Mouse (Mus musculus) G1E (cell line): ENCODE data around the gene Trpc3. TPM values are rescaled to one million over a fixed set of nuclear protein-coding genes. Genes with fewer than 3 reads are reported as not detected.

Experiments
- ATAC-seq: 2 replicates; pipeline ENCODE4 v1.8.0; 2016; ENCODE audit warnings: mild to moderate bottlenecking; ENCODE audit not compliant: insufficient number of reproducible peaks, poor library complexity, low FRiP score, severe bottlenecking; ENCODE audit errors: extremely low read depth
- DNase-seq: peaks from one replicate; pipeline ENCODE4 v3.0.0; 2012; ENCODE audit warnings: low spot score
- H3K27me3 ChIP-seq: 2 replicates; pipeline ENCODE4 v1.6.1; 2012; ENCODE audit warnings: mild to moderate bottlenecking, low read length, inconsistent platforms; ENCODE audit not compliant: insufficient read depth
- H3K36me3 ChIP-seq: replicated peaks from 2 replicates; pipeline ENCODE3; 2012; ENCODE audit warnings: mild to moderate bottlenecking, inconsistent platforms
- H3K4me1 ChIP-seq: 2 replicates; pipeline ENCODE4 v1.6.1; 2012; ENCODE audit warnings: low read depth, low read length, inconsistent platforms, mixed read lengths; ENCODE audit not compliant: insufficient read depth
- H3K4me3 ChIP-seq: 2 replicates; pipeline ENCODE4 v1.5.1; 2012; ENCODE audit warnings: low read depth, mild to moderate bottlenecking, inconsistent platforms, low read length, moderate library complexity, mixed read lengths
- H3K9me3 ChIP-seq: replicated peaks from 2 replicates; pipeline ENCODE4 v1.6.1; 2012; ENCODE audit warnings: inconsistent platforms
- CTCF ChIP-seq: IDR thresholded peaks from 2 replicates; pipeline ENCODE4 v1.5.1; 2012; ENCODE audit warnings: low read depth, low read length, inconsistent platforms, mixed read lengths
- GATA1 ChIP-seq: IDR thresholded peaks from 2 replicates; pipeline ENCODE4 v1.6.1; 2012; ENCODE audit warnings: borderline replicate concordance, low read length, inconsistent platforms, mixed read lengths
- GATA2 ChIP-seq: IDR thresholded peaks from 2 replicates; pipeline ENCODE4 v1.6.1; 2012; ENCODE audit warnings: low read depth, low read length, inconsistent platforms, borderline replicate concordance
- POLR2AphosphoS5 ChIP-seq: IDR thresholded peaks from 2 replicates; pipeline ENCODE4 v1.6.1; 2012; ENCODE audit warnings: low read depth, low read length, inconsistent platforms; ENCODE audit not compliant: insufficient replicate concordance
- TAL1 ChIP-seq: conservative IDR thresholded peaks from 2 replicates; pipeline ENCODE4 v1.6.1; 2012; ENCODE audit warnings: low read depth, low read length, inconsistent platforms, mixed read lengths
- polyA plus RNA-seq: library from polyadenylated mRNA; stranded (reverse); fragments of >175 nt; gene quantifications from 2 replicates; pipeline ENCODE4 v1.2.3, GENCODE M21; 2012
- total RNA-seq, 2 experiments: library from RNA; stranded (forward) in 1 of 2; stranded (reverse) in 1 of 2; fragments of 200-1000 nt in 1 of 2; fragments of >200 nt in 1 of 2; fragmentation: Nextera tagmentation in 1 of 2; gene quantifications; 2 replicates each; pipeline ENCODE4 v1.2.3; 2014 to 2017

Gene Trpc3
- total and polyA plus RNA-seq, 3 experiments, result 0.11 TPM; not detected in 2

DNA sequence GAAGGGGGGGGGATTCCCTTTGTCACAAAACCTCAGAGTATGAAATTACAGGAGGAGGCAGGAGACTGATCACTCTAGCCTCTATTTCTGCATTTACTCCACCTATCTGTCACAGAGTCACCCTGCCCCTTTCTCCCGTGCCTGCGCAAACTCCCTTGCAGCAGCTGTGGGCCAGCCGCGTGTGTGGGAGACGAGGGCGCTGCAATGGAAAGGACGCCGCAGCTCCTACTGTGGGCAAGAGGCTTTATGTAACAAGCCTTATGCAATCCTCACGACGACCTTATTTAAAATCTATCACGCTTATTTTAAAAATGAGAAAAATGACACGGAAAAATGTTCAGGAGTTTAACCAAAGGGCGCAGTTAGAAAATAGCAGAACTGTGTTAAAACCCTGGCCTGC, 47.2 kb downstream of the Trpc3 start:
- Histone ChIP-seq H3K4me3 (no peak overlapping the region), H3K9me3 (no peaks in the 10 kb centered on the region), H3K4me1 (no peaks in the 10 kb centered on the region), H3K27me3 (no peaks in the 10 kb centered on the region; the same call in 1 of the 2 replicates), H3K36me3 (no peaks in the 10 kb centered on the region)
- ATAC-seq (no peak), DNase-seq (no peak)
- TF ChIP-seq GATA2 (no peak), POLR2AphosphoS5 (no peak), CTCF (no peak), TAL1 (no peak), GATA1 (no peak)

DNA sequence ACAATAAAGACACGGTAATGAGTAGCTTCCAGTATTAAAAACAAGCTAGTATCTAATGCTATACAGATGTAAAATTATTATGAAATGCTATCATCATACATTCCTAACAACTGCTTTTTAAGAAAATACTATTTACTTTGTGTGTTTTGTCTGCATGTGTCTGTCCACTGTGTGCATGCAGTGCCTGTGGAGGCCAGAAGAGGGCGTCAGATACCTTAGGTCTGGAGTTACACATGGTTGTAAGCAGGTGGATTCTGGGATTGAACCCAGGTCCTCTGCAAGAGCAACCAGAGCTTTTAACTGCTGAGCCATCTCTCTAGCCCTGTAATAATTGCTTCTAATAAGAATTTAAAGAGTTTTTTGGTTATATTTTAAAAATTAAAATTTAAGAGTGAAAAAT, 49.2 kb downstream of the Trpc3 start:
- Histone ChIP-seq H3K36me3 (no peaks in the 10 kb centered on the region), H3K4me3 (no peak overlapping the region), H3K9me3 (no peaks in the 10 kb centered on the region), H3K4me1 (no peaks in the 10 kb centered on the region), H3K27me3 (no peaks in the 10 kb centered on the region; the same call in 1 of the 2 replicates)
- TF ChIP-seq GATA2 (no peak), GATA1 (no peak)
- ATAC-seq (no peak), DNase-seq (no peak)

DNA sequence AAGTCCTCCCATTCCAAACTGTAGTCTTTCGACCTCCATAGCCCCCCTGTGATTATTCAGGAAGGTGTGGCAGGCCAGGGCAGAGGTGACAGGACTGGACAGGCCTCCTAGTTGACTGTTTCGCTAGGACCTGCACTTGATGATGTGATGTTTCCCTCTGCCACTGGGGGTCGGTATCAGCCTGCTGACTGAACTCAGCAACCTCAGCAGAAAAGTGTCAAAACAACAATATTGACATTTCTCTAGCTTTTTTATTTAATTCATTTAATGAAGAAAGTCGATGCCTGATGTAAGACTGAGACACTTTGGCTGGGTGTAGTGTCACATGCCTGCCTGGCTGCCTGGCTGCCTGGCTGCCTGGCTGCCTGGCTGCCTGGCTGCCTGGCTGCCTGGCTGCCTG, 54.5 kb downstream of the Trpc3 start:
- H3K27me3 ChIP-seq, result no peaks in the 10 kb centered on the region
- no peaks in the 10 kb centered on the region for H3K9me3 ChIP-seq
- DNase-seq (no peak), ATAC-seq (no peak)
- no peaks in the 10 kb centered on the region for H3K36me3 ChIP-seq
- no peak overlapping the region for H3K4me3 ChIP-seq
- no peak for TF ChIP-seq TAL1
- no peak for TF ChIP-seq GATA2
- TF ChIP-seq POLR2AphosphoS5, result no peak
- no peak for TF ChIP-seq GATA1
- TF ChIP-seq CTCF, result no peak
- no peaks in the 10 kb centered on the region for H3K4me1 ChIP-seq

DNA sequence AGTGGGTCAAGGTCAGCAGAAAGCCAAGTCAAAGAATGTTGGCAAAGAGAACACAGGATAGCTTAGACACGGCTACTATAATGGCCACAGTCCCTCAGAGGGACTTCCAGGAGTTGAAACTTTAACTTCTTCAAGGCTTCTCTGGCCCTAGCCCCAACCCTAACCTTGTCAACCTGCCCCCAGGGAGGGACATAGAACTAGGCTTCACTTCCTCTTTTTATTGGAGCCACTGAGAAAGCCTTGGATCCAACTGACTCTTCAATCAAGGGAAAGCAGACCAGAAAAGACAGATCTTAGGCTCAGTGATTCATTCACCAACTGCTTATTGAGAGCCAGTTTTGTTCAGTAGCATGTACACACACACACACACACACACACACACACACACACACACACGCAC, 63.2 kb downstream of the Trpc3 start:
- no peaks in the 10 kb centered on the region for H3K36me3 ChIP-seq
- no peak for ATAC-seq
- H3K4me1 ChIP-seq, result no peaks in the 10 kb centered on the region
- H3K4me3 ChIP-seq, result no peak overlapping the region
- no peak for TF ChIP-seq CTCF
- no peak for TF ChIP-seq POLR2AphosphoS5
- no peak for TF ChIP-seq TAL1
- TF ChIP-seq GATA2, result no peak
- no peak for TF ChIP-seq GATA1
- H3K9me3 ChIP-seq, result no peaks in the 10 kb centered on the region
- no peak for DNase-seq
- H3K27me3 ChIP-seq, result peaks cover 11% of the 10 kb centered on the region

- Histone ChIP-seq H3K4me3 (no peak overlapping the region), H3K9me3 (no peaks in the 10 kb centered on the region), H3K27me3 (no peaks in the 10 kb centered on the region; the same call in 1 of the 2 replicates), H3K4me1 (peaks cover 14% of the 10 kb centered on the region; the same call in 1 of the 2 replicates), H3K36me3 (no peaks in the 10 kb centered on the region)
- ATAC-seq (no peak), DNase-seq (no peak)
- no peak for TF ChIP-seq GATA1
- TF ChIP-seq GATA2, result no peak
- no peak for TF ChIP-seq POLR2AphosphoS5
- no peak for TF ChIP-seq CTCF
- TF ChIP-seq TAL1, result no peak
These were observed 71.8 kb downstream of the Trpc3 start for GRCm38 (mm10) chr3:36618181-36618580.

DNA sequence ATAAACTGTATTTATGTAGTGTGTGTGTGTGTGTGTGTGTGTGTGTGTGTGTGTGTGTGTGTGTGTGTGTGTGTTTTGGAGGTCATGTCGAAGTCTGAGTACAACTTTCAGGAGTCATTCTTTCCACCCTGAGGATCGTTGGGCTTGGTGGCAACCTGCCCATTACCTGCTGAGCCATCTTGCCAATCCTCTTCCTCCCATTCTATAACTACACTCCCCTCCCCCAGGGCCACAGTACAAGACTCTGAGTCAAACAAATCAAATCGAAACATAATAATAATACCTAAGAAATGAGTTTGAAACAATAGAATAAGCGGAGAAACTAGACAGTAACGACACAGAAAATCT, 76.1 kb downstream of the Trpc3 start:
- Histone ChIP-seq H3K27me3 (no peaks in the 10 kb centered on the region; the same call in 1 of the 2 replicates), H3K36me3 (peaks cover 3% of the 10 kb centered on the region), H3K4me1 (peaks cover 21% of the 10 kb centered on the region), H3K4me3 (no peak overlapping the region), H3K9me3 (no peaks in the 10 kb centered on the region)
- DNase-seq (no peak), ATAC-seq (no peak)
- no peak for TF ChIP-seq TAL1
- no peak for TF ChIP-seq CTCF
- no peak for TF ChIP-seq GATA1
- TF ChIP-seq POLR2AphosphoS5, result no peak
- no peak for TF ChIP-seq GATA2

- Histone ChIP-seq H3K36me3 (peaks cover 6% of the 10 kb centered on the region), H3K4me3 (peak within 1 kb of the TSS; percentile 74), H3K9me3 (no peaks in the 10 kb centered on the region), H3K4me1 (peaks cover 19% of the 10 kb centered on the region), H3K27me3 (no peaks in the 10 kb centered on the region; the same call in 1 of the 2 replicates)
- ATAC-seq (peak; percentile 97), DNase-seq (peak; percentile 94)
- no peak for TF ChIP-seq POLR2AphosphoS5
These were observed 76.6 kb downstream of the Trpc3 start, which contains the start of gene Bbs7 for GRCm38 (mm10) chr3:36613202-36613907. TSS of gene Bbs7 (minus strand) at chr3:36613477.
